Mouse (Mus musculus) cerebellum, adult 2 months (tissue): Measurements from ENCODE around the gene Sgta. TPM values are rescaled to one million over a fixed set of nuclear protein-coding genes. Genes with fewer than 3 reads are reported as not detected.

Source experiments
- DNase-seq, 2 experiments: peaks; one replicate each; pipeline ENCODE4 v3.0.0; 2021
- H3K27ac ChIP-seq: fragments of 200-500 bp; 2 replicates; pipeline ENCODE4 v1.5.1; 2012; ENCODE audit warnings: low read length, control low read depth, inconsistent platforms; ENCODE audit not compliant: insufficient read depth
- H3K27me3 ChIP-seq: fragments of 200-500 bp; 2 replicates; pipeline ENCODE4 v1.6.1; 2012; ENCODE audit warnings: inconsistent platforms, mild to moderate bottlenecking, low read length, moderate library complexity; ENCODE audit not compliant: control insufficient read depth, insufficient read depth
- H3K4me1 ChIP-seq: fragments of 200-500 bp; 2 replicates; pipeline ENCODE4 v1.6.1; 2011; ENCODE audit warnings: low read length; ENCODE audit not compliant: control insufficient read depth, insufficient read depth
- H3K4me3 ChIP-seq: fragments of 200-500 bp; replicated peaks from 2 replicates; pipeline ENCODE3; 2011; ENCODE audit warnings: mild to moderate bottlenecking, low read depth, low read length, control low read depth; ENCODE audit not compliant: insufficient read depth
- CTCF ChIP-seq: fragments of 200-500 bp; IDR thresholded peaks from 2 replicates; pipeline ENCODE4 v1.5.1; 2011; ENCODE audit warnings: low read depth, mild to moderate bottlenecking, control low read depth, low read length, moderate library complexity, borderline replicate concordance; ENCODE audit not compliant: insufficient read depth
- POLR2A ChIP-seq: fragments of 200-500 bp; IDR thresholded peaks from 2 replicates; pipeline ENCODE4 v1.6.1; 2011; ENCODE audit warnings: low read length, control low read depth, borderline replicate concordance; ENCODE audit not compliant: insufficient read depth
- WGBS: fragments of 180-500 bp; shearing (Covaris S2); methylation state at CpG from one replicate; pipeline ENCODE4 v1.1.7; 2018; 5-methylcytosine and 5-hydroxymethylcytosine counted together
- polyA plus RNA-seq: library from polyadenylated mRNA; depleted of rRNA; stranded (reverse); fragments of >200 nt; gene quantifications from 2 replicates; pipeline ENCODE4 v1.2.3, GENCODE M21; 2012; rRNA removed

Sgta gene
- 231 and 240 TPM in 2 replicates for polyA plus RNA-seq

GRCm38 (mm10) chr10:81059603-81060543 is at the start of gene Sgta:
Gene Sgta, minus strand, starts transcription at chr10:81060181.
- TF ChIP-seq POLR2A (peak; percentile 76; the same call in 1 of the 2 replicates), CTCF (no peak)
- H3K27me3 ChIP-seq, result no peaks in the 10 kb centered on the region
- H3K4me3 ChIP-seq, result peak within 1 kb of the TSS; percentile 98
- DNase-seq, result peak; percentile 100
- 1% methylated on average over 48 of the region's 48 CpGs for WGBS
- H3K4me1 ChIP-seq, result peaks cover 31% of the 10 kb centered on the region
- peak within 1 kb of the TSS; percentile 62 for H3K27ac ChIP-seq

GRCm38 (mm10) chr10:81106113-81106721 is 46.2 kb upstream of the Sgta start:
- Histone ChIP-seq H3K27ac (peak overlapping the region; percentile 78), H3K4me1 (peaks cover 34% of the 10 kb centered on the region), H3K27me3 (no peaks in the 10 kb centered on the region), H3K4me3 (peak overlapping the region; percentile 69)
- peak; percentile 77 to 83 for DNase-seq
- no peak for TF ChIP-seq CTCF
- TF ChIP-seq POLR2A, result no peak
- WGBS, result 2% methylated on average over 35 of the region's 35 CpGs

- peaks cover 33% of the 10 kb centered on the region for H3K4me1 ChIP-seq
- peak within 1 kb of the TSS; percentile 69 for H3K4me3 ChIP-seq
- H3K27me3 ChIP-seq, result no peaks in the 10 kb centered on the region
- peak within 1 kb of the TSS; percentile 78 for H3K27ac ChIP-seq
- DNase-seq, result peak; percentile 96 to 97
- under 1% methylated on average over 56 of the region's 56 CpGs for WGBS
- TF ChIP-seq CTCF (no peak), POLR2A (peak; percentile 99)
Measured at GRCm38 (mm10) chr10:81105565-81106112, 45.7 kb upstream of the Sgta start, which contains the start of gene Map2k2. Gene Map2k2, plus strand, starts transcription at chr10:81105915.

- no peak for TF ChIP-seq CTCF
- TF ChIP-seq POLR2A, result no peak
- WGBS, result 67% methylated on average over 9 of the region's 9 CpGs
- no peak overlapping the region for H3K27ac ChIP-seq
- H3K4me3 ChIP-seq, result no peak overlapping the region
- H3K4me1 ChIP-seq, result no peaks in the 10 kb centered on the region
- no peak for DNase-seq
- H3K27me3 ChIP-seq, result no peaks in the 10 kb centered on the region
Measured at GRCm38 (mm10) chr10:81094931-81095678, 35.1 kb upstream of the Sgta start.

GRCm38 (mm10) chr10:81092465-81093250 is 32.7 kb upstream of the Sgta start:
- DNase-seq, result no peak
- WGBS, result 54% methylated on average over 22 of the region's 22 CpGs
- Histone ChIP-seq H3K27me3 (no peaks in the 10 kb centered on the region), H3K27ac (no peak overlapping the region), H3K4me3 (no peak overlapping the region), H3K4me1 (no peaks in the 10 kb centered on the region)
- no peak for TF ChIP-seq CTCF
- TF ChIP-seq POLR2A, result no peak

GRCm38 (mm10) chr10:81090621-81091020 is 30.6 kb upstream of the Sgta start:
- no peak overlapping the region for H3K4me3 ChIP-seq
- no peak for TF ChIP-seq CTCF
- WGBS, result 81% methylated on average over 7 of the region's 7 CpGs

GRCm38 (mm10) chr10:81089216-81089615 is 29.2 kb upstream of the Sgta start:
- no peak overlapping the region for H3K27ac ChIP-seq
- no peaks in the 10 kb centered on the region for H3K27me3 ChIP-seq
- TF ChIP-seq CTCF (no peak), POLR2A (no peak)
- no peak overlapping the region for H3K4me3 ChIP-seq
- H3K4me1 ChIP-seq, result no peaks in the 10 kb centered on the region
- no peak for DNase-seq
- WGBS, result 25% methylated on average over 2 of the region's 2 CpGs

More at GRCm38 (mm10) chr10:81090621-81091020, 30.6 kb upstream of the Sgta start:
- Histone ChIP-seq H3K27me3 (no peaks in the 10 kb centered on the region), H3K4me1 (no peaks in the 10 kb centered on the region), H3K27ac (no peak overlapping the region)
- no peak for DNase-seq
